Mouse (Mus musculus): ENCODE measurements around the gene Snx29. TPM values are rescaled to one million over a fixed set of nuclear protein-coding genes. Genes with fewer than 3 reads are reported as not detected.
A peak's percentile ranks its signal among the peaks of the same experiment; 100 is the strongest.
"Not testable (repeated sequence)": the region's sequence is repeated elsewhere in the genome, so short reads cannot be mapped to it uniquely, and the experiment has no call there.

Snx29 gene
- polyA plus RNA-seq, 1 experiment from 2014 or later, result 10.0 TPM

- Histone ChIP-seq H3K4me3 (ENCODE audit: low read depth, low read length) (no peak overlapping the region), H3K4me2 (no peak overlapping the region), H3K9ac (ENCODE audit: low read length) (no peak overlapping the region), H3K4me1 (ENCODE audit: control insufficient read depth, insufficient read depth, low read length) (no peaks in the 10 kb centered on the region), H3K36me3 (ENCODE audit: control insufficient read depth, insufficient read depth, low read length) (no peaks in the 10 kb centered on the region), H3K27me3 (ENCODE audit: control insufficient read depth, insufficient read depth, low read length) (no peaks in the 10 kb centered on the region), H3K27ac (ENCODE audit: low read depth, low read length) (no peak overlapping the region), H3K9me3 (ENCODE audit: control insufficient read depth, low read length) (no peaks in the 10 kb centered on the region)
- DNase-seq (ENCODE audit: low spot score, missing footprints) (peak; percentile 75), ATAC-seq (ENCODE audit: low FRiP score) (no peak)
- 86% methylated on average over 11 of the region's 11 CpGs for WGBS
Observed at GRCm38 (mm10) chr16:11565126-11565525, 242.4 kb downstream of the Snx29 start.

GRCm38 (mm10) chr16:11567594-11567993 lies 244.9 kb downstream of the Snx29 start:
- Histone ChIP-seq H3K4me3 (ENCODE audit: low read depth, low read length) (no peak overlapping the region), H3K9ac (ENCODE audit: low read length) (no peak overlapping the region), H3K36me3 (ENCODE audit: control insufficient read depth, insufficient read depth, low read length) (no peaks in the 10 kb centered on the region), H3K27me3 (ENCODE audit: control insufficient read depth, insufficient read depth, low read length) (no peaks in the 10 kb centered on the region), H3K27ac (ENCODE audit: low read depth, low read length) (no peak overlapping the region), H3K9me3 (ENCODE audit: control insufficient read depth, low read length) (no peaks in the 10 kb centered on the region), H3K4me2 (no peak overlapping the region), H3K4me1 (ENCODE audit: control insufficient read depth, insufficient read depth, low read length) (no peaks in the 10 kb centered on the region)
- DNase-seq (ENCODE audit: low spot score, missing footprints) (peak; percentile 66), ATAC-seq (ENCODE audit: low FRiP score) (no peak)
- 79% methylated on average over 3 of the region's 3 CpGs for WGBS

GRCm38 (mm10) chr16:11568095-11568494 lies 245.4 kb downstream of the Snx29 start:
- no peak overlapping the region for H3K27ac ChIP-seq (ENCODE audit: low read depth, low read length)
- H3K9me3 ChIP-seq (ENCODE audit: control insufficient read depth, low read length), result no peaks in the 10 kb centered on the region
- DNase-seq (ENCODE audit: low spot score, missing footprints), result no peak
- H3K4me2 ChIP-seq, result no peak overlapping the region
- 80% methylated on average over 4 of the region's 4 CpGs for WGBS
- no peaks in the 10 kb centered on the region for H3K4me1 ChIP-seq (ENCODE audit: control insufficient read depth, insufficient read depth, low read length)
- ATAC-seq (ENCODE audit: low FRiP score), result no peak
- no peak overlapping the region for H3K9ac ChIP-seq (ENCODE audit: low read length)
- H3K36me3 ChIP-seq (ENCODE audit: control insufficient read depth, insufficient read depth, low read length), result no peaks in the 10 kb centered on the region
- H3K27me3 ChIP-seq (ENCODE audit: control insufficient read depth, insufficient read depth, low read length), result no peaks in the 10 kb centered on the region
- no peak overlapping the region for H3K4me3 ChIP-seq (ENCODE audit: low read depth, low read length)

DNA sequence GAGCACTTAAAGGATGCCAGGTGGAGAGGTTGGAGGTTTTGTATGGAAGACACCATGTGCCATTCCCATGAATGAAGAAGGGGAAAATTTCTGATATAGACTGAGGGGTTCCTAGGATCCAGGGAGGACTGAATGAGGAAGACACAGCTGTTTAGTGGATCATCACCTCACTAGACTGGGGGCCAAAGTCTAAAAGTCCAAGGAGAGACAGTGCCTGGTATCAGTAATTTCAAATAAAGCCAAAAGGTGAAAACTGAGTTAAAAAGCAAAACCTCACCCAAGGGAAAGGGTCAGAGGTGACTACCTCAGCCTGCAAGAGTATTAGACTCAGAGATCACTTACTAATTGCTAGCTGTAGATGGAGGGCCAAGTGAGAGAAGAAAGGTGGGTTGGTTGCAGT lies 245.9 kb downstream of the Snx29 start:
- no peak overlapping the region for H3K4me2 ChIP-seq
- no peak overlapping the region for H3K4me3 ChIP-seq (ENCODE audit: low read depth, low read length)
- no peak overlapping the region for H3K9ac ChIP-seq (ENCODE audit: low read length)
- no peak for ATAC-seq (ENCODE audit: low FRiP score)
- H3K4me1 ChIP-seq (ENCODE audit: control insufficient read depth, insufficient read depth, low read length), result no peaks in the 10 kb centered on the region
- H3K9me3 ChIP-seq (ENCODE audit: control insufficient read depth, low read length), result no peaks in the 10 kb centered on the region
- DNase-seq (ENCODE audit: low spot score, missing footprints), result no peak
- H3K27ac ChIP-seq (ENCODE audit: low read depth, low read length), result no peak overlapping the region
- no peaks in the 10 kb centered on the region for H3K27me3 ChIP-seq (ENCODE audit: control insufficient read depth, insufficient read depth, low read length)
- no peaks in the 10 kb centered on the region for H3K36me3 ChIP-seq (ENCODE audit: control insufficient read depth, insufficient read depth, low read length)

- Histone ChIP-seq H3K4me2 (no peak overlapping the region), H3K4me1 (ENCODE audit: control insufficient read depth, insufficient read depth, low read length) (no peaks in the 10 kb centered on the region), H3K27ac (ENCODE audit: low read depth, low read length) (no peak overlapping the region), H3K36me3 (ENCODE audit: control insufficient read depth, insufficient read depth, low read length) (no peaks in the 10 kb centered on the region), H3K9ac (ENCODE audit: low read length) (no peak overlapping the region), H3K9me3 (ENCODE audit: control insufficient read depth, low read length) (no peaks in the 10 kb centered on the region), H3K27me3 (ENCODE audit: control insufficient read depth, insufficient read depth, low read length) (no peaks in the 10 kb centered on the region), H3K4me3 (ENCODE audit: low read depth, low read length) (no peak overlapping the region)
- ATAC-seq (ENCODE audit: low FRiP score) (no peak), DNase-seq (ENCODE audit: low spot score, missing footprints) (no peak)
- WGBS, result 74% methylated on average over 6 of the region's 6 CpGs
Observed at GRCm38 (mm10) chr16:11569127-11569526, 246.4 kb downstream of the Snx29 start.

- 63% methylated on average over 2 of the region's 2 CpGs for WGBS
Observed at GRCm38 (mm10) chr16:11570072-11570471, 247.4 kb downstream of the Snx29 start.

GRCm38 (mm10) chr16:11574517-11574916 lies 251.8 kb downstream of the Snx29 start:
- WGBS, result 85% methylated on average over 3 of the region's 3 CpGs
- H3K27ac ChIP-seq (ENCODE audit: low read depth, low read length), result no peak overlapping the region
- no peaks in the 10 kb centered on the region for H3K27me3 ChIP-seq (ENCODE audit: control insufficient read depth, insufficient read depth, low read length)
- no peaks in the 10 kb centered on the region for H3K36me3 ChIP-seq (ENCODE audit: control insufficient read depth, insufficient read depth, low read length)
- no peaks in the 10 kb centered on the region for H3K9me3 ChIP-seq (ENCODE audit: control insufficient read depth, low read length)
- no peak overlapping the region for H3K4me2 ChIP-seq
- H3K9ac ChIP-seq (ENCODE audit: low read length), result no peak overlapping the region
- no peak overlapping the region for H3K4me3 ChIP-seq (ENCODE audit: low read depth, low read length)
- ATAC-seq (ENCODE audit: low FRiP score) (no peak), DNase-seq (ENCODE audit: low spot score, missing footprints) (no peak)
- no peaks in the 10 kb centered on the region for H3K4me1 ChIP-seq (ENCODE audit: control insufficient read depth, insufficient read depth, low read length)

More at GRCm38 (mm10) chr16:11570072-11570471, 247.4 kb downstream of the Snx29 start:
- Histone ChIP-seq H3K36me3 (ENCODE audit: control insufficient read depth, insufficient read depth, low read length) (no peaks in the 10 kb centered on the region), H3K4me1 (ENCODE audit: control insufficient read depth, insufficient read depth, low read length) (no peaks in the 10 kb centered on the region), H3K4me2 (no peak overlapping the region), H3K27me3 (ENCODE audit: control insufficient read depth, insufficient read depth, low read length) (no peaks in the 10 kb centered on the region), H3K9me3 (ENCODE audit: control insufficient read depth, low read length) (no peaks in the 10 kb centered on the region), H3K27ac (ENCODE audit: low read depth, low read length) (no peak overlapping the region), H3K4me3 (ENCODE audit: low read depth, low read length) (no peak overlapping the region), H3K9ac (ENCODE audit: low read length) (no peak overlapping the region)
- ATAC-seq (ENCODE audit: low FRiP score) (no peak), DNase-seq (ENCODE audit: low spot score, missing footprints) (no peak)

GRCm38 (mm10) chr16:11575733-11576132 lies 253.0 kb downstream of the Snx29 start:
- not testable (repeated sequence) for H3K4me3 ChIP-seq (ENCODE audit: low read depth, low read length); H3K4me1 ChIP-seq (ENCODE audit: control insufficient read depth, insufficient read depth, low read length); H3K4me2 ChIP-seq; H3K9ac ChIP-seq (ENCODE audit: low read length); H3K36me3 ChIP-seq (ENCODE audit: control insufficient read depth, insufficient read depth, low read length); ATAC-seq (ENCODE audit: low FRiP score); DNase-seq (ENCODE audit: low spot score, missing footprints); H3K27me3 ChIP-seq (ENCODE audit: control insufficient read depth, insufficient read depth, low read length); H3K27ac ChIP-seq (ENCODE audit: low read depth, low read length); H3K9me3 ChIP-seq (ENCODE audit: control insufficient read depth, low read length)
- WGBS, result 81% methylated on average over 3 of the region's 3 CpGs

- Histone ChIP-seq H3K27ac (ENCODE audit: low read depth, low read length) (no peak overlapping the region), H3K27me3 (ENCODE audit: control insufficient read depth, insufficient read depth, low read length) (no peaks in the 10 kb centered on the region), H3K9me3 (ENCODE audit: control insufficient read depth, low read length) (no peaks in the 10 kb centered on the region), H3K4me1 (ENCODE audit: control insufficient read depth, insufficient read depth, low read length) (no peaks in the 10 kb centered on the region), H3K4me3 (ENCODE audit: low read depth, low read length) (no peak overlapping the region), H3K36me3 (ENCODE audit: control insufficient read depth, insufficient read depth, low read length) (no peaks in the 10 kb centered on the region), H3K4me2 (no peak overlapping the region), H3K9ac (ENCODE audit: low read length) (no peak overlapping the region)
- DNase-seq (ENCODE audit: low spot score, missing footprints), result no peak
- 82% methylated on average over 3 of the region's 3 CpGs for WGBS
- ATAC-seq (ENCODE audit: low FRiP score), result no peak
Observed at GRCm38 (mm10) chr16:11577541-11578255, 255.0 kb downstream of the Snx29 start.
